Mouse (Mus musculus) heart, adult 9 months (tissue): ENCODE measurements at regions not wholly inside any gene's neighbourhood (a gene's known extent, or its start where the extent isn't known, plus 50 kb on each side); places are given as distances from the start of the nearest gene placed in this dataset.
"Not testable (repeated sequence)": the region's sequence is repeated elsewhere in the genome, so short reads cannot be mapped to it uniquely, and the experiment has no call there.

Experiments
- DNase-seq, 2 experiments: peaks; one replicate each; pipeline ENCODE4 v3.0.0; 2022; ENCODE audit warnings: low spot score in 2 of 2

DNA sequence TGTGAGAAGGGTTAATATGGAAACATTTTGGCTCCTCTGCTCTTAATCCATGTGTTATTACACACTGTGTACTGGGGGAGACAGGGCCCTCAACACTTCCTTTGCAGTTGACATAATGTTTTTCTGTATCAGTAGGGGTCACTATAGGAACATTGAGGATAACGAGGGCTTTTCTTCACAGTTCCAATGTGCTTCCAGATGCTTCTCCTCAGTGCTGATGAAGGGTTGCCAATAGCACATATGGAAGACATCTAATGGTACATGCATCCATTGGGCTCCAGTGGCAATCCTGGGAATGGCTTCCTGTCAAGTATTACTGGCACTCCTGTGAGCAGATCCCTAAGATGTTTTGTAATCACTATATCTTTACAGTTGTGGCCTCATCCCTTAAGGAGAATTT is 62.1 kb downstream of the Naa11 start:
- DNase-seq: peak; percentile 3 to 7

DNA sequence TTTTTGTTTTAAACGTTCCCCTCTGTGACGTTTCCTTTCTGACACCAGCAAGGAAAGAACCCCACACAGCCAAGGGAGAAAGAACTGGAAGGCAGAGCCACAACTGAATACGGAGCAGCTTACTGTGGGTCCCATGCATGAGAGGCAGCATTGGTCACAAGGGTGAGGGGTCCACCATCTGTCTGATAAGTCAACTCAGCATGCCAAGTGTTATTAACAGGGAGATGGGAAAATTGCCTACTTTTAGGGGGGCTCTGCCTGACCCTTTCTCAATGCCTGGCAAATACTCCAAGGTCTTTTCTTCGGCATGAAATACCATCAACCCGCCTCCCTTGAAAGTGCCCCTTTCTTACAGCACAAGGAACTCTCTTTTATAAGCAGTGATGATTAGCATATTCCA is 66.3 kb downstream of the Naa11 start:
- DNase-seq: no peak

DNA sequence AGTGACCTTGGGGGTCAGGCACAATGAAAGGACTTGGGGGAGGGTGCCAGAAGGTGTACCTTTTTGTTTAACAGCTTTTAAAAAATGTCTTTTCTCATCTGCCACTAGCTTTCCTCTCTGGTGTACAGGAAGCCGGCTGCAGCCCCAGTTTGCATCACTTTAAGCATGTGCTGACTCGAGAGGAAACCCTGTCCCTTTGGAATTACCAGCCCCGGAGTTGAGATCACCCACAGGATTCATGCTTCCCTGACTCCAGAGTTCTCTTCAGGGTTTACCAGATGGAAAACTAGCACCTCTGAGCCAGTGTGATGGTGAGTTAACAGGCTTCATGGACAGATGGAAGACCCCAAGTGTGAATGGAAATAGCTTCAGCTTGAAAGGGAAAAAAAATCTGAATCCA is 68.3 kb downstream of the Naa11 start:
- no peak for DNase-seq

DNA sequence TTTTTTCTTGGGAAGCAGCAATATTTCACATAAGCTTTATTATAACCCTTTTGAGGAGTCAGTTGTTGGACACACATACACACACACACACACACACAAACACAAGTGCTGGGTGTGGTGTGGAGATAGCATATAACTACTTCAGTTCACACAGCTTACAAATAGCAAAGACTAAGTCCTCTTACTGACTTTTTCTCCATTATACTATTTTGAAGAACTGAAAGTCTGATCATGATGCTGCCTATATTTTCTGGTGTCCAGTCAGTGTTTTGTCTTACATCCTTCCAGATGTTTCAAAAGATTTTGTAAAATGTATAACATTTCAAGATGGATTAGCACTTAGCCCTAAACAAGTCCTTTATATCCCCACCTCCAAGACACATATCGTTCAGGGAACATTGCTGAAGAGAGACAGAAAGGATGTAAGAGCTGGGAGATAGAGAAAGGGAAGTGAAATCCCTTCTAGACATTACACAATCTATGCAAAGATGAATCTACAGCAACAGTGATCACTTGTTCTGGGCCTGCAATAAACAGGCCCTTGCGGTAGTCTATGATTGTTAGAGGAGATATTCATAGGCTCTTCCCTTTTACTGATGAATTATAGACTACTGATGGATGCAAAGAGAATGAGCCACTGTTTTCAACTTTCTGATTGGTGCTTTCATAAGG is 72.2 kb downstream of the Naa11 start:
- DNase-seq: no peak

DNA sequence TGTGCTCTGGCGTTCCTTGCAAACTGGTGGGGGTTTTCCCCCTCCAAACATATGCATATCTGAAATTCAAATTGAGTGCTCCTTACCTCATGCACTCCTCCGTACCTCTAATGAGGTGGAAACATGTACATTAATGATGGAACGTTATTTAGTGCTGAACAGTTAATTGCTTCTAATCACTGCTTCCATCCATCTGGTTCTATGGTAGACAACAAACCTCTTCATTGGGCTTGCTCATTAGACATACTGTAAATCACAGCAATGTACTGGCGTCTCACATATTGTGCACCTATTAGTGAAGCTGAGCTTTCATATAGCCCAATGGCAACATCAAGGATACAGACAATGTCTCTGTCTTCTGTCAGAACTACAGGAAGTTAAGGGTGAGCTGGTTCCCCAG is 85.3 kb downstream of the Naa11 start:
- no peak for DNase-seq

DNA sequence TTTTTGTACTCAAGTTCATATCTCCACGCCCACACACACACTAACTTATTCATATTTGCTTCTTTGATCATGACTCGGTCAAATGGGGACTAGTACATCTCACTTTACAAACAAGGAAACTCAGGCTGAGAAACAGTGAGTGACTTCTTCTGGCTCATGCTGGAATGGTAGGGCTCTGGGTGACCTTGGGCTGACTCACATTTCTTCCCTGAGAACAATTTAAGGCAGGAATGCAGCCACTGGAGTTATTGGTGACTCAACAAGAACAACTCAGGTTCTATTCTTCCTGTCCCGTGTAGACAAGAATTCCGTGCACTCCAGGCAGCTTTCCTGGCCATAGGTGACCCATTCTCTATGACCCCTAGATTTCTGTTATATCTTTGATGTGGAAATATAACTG is 87.3 kb downstream of the Naa11 start:
- no peak for DNase-seq

DNA sequence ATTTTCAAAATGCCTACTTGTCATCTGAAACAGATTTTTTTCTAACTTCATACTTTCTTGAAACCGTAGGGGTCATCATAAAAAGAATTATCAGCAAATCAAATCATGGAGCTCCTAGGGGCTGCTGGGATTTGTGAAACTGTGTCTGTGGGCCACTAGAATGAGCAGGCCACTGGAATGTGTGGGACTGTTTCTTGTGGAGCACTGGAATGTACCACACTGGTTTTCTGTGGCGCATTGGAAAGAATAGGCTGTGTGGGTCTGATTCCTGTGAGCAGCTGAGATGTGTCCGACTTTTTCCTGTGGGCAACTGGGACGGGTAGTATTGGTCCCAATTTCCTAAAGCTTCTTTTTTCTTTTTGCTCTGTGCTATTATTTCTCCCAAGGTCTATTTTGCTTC is 90.6 kb downstream of the Naa11 start:
- DNase-seq: no peak

DNA sequence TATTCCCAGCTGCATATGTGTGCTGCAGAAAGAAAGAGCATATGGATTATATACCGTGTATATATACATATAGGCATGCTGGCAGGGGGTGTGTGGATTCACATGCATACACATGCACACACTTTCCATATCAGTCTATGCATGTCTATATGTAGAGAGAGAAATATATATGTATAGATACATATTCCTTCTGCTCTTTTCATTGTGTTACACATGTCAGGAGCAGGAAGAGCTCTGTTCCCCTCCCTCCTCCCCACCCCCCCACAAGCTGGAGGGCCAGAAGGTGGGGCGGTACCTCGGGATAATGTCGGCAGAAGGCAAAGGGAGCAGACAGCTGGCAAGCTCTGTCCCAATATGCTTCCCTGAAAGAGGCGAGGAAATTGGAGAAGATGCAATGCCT is 91.3 kb downstream of the Naa11 start:
- DNase-seq: no peak

DNA sequence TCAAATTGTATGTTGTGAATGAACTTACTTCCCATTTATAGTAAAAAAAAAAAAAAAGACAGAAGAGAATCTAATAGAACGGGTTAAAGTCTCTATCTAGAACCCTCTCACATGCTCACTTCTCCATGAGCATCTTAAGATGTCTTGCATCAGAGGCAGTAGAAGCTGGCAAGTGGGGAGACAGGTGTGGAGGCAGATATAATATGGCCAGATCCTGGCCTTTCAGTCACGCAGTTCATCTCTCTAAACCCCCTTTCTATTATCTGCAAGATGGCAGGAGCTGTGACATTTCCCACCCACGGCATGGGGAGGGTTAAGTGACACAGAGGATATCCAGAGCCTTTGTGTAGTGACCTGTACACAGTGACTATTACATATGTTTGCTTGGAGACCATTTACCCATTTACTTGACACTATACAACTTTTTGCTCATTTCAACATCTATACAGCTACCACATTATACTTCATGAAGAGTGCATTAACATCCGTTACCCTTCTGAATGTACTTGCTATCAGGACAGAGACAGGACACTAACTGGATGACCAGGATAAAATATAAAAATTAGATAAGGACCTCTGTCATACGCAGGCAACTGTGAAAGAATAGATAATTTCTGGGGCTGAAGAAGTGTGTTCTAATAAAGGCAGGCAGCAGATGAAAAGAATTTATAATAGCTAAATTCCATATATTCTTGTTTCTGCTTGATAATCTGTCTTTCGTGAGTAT is 91.9 kb downstream of the Naa11 start:
- DNase-seq: no peak

DNA sequence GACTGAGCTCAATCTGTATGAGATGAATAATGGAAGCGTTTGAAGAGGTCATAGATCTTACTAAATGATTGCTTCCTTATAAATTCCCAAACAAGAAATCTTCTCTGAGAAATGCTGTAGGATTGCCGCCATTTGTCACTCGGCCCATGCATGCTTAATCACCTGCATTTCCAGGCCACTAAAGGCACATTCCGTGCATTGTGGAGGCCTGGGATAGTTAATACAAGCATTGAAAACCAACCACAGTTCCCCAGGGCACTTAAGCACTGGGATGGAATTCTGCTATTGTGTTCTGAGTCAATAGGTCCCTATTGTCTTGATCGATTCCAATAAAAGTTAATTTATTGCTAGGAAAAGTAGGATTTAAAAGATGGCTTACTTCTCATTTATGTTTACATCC is 92.5 kb downstream of the Naa11 start:
- DNase-seq: no peak

DNA sequence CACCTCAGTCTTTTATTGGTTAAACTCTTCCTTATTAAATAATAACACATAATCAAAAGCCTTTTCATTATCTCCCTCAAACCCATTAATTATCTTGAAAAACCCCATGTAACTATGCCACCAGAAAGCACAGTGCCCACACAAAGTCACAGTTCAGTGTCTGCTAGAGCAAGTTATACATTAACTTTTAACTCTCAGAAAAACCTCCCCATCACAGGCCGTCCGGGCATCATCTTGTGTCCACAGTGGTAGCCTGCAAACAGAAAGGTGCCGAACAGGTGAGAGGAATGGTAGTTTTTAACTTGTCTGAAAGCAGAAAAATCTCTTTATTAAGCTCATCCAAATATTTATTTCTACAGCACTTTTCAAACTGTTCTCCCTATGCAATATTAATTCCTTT is 96.0 kb downstream of the Naa11 start:
- no peak for DNase-seq

DNA sequence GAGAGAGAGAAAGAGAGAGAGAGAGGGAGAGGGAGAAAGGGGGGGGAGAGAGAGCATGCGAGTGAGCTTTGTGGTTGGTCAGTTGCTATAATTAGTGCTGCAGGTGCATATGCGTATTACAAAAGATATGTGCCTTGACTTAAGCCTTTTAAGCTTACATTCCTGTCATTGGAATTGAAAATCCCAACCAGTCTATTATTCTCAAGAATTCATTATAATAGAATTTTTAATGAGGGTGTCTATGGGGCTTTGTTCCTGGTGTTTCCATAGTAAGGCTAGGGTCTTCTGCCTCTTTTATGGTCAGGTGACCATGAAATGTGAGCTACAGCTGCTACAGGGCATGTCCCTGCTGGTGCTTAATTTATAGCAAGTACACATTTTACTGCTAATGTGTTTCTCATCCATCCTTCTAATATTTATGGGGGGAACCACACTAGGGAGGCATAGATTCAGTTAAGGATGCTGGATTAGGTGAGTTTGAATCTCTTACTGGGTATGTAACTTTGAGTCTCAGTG is 102.0 kb downstream of the Naa11 start:
- DNase-seq: no peak

DNA sequence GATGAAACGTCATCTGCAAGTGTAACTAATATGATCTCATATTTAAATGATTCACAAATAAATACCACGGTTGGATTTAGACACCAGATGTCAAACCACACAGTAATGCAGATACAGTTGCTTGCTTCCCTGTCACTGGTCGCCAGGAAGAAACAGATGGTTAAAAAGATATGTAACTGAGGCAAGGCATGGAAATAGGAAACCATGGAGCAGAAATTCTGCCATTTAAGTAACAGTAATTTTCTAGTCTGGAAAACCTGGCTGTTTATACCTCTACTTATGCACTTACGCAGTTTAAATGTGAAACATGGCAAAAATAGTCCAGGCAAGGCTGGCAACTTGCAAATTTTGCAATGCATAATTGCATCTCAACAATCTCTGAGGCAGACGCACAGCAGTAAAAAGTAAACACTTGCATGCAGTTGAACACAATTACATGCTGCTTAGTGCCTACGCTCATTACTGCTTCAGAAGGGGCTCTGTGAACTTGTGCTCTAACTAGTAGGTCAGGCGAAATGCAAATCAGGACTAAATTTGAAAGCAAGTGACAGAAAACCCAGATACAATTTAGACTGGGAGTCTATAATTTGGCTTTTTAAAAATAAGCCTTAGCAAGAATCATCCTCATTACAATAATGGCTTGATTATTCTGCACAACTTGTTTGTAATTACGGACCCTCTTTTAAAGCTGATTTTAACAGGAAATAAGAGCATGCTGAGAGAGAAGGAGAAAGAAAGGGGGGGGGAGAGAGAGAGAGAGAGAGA is 102.6 kb downstream of the Naa11 start:
- DNase-seq: no peak

DNA sequence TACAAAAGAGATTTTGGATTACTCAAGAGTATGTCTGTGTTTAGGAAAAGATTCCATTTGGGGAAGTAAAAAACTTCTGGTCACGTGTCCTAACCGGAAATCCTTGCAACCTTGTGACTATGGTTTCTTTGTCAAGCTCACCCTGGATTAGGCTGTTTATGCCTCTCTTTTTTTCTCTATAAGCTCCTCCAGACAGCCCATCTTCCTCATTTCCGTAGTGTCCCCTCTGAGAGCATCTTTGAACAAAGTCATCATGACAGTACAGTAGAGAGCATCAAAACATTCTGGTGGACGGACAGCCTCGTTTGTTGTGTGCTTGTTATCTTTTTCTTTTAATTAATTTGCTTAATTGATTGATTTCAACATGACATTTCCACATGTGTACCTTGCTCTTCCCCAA is 112.7 kb downstream of the Naa11 start:
- DNase-seq: no peak

DNA sequence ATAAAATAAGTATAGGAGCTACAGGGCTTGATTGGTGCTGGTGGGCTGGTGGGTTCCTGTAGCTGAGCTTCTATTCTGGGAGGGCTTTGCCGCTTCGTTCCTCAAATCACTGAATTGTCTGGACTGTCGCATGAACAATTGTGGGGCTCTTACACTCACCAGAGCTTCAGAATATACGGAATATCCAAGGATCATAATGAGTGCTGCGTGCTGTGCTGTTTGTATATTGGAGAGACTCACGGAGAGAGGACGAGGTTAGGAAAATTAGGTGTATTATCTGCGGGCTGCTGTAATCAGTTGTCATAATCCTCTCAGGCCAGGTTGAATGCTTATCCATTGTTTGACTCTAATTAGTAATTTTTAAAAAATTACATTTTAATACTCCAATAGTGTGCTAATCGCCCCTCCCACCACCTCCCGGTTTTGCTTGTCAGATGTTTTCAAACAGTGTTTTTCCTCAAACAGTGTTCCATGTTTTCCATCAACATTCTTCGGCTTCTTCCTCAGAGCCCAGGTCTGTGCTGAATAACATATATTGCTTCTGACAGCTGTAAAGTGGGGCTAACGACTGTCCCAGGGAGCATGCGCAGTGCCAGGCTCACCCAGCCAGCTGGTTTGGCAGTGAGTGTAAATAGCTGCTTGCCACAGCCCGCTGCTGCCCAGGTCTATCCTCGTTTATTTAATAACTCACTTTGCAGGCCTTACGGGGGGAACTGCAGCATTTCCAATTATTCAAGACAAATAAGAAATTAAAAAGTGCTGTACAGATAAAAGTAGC is 114.2 kb downstream of the Naa11 start:
- DNase-seq: no peak

DNA sequence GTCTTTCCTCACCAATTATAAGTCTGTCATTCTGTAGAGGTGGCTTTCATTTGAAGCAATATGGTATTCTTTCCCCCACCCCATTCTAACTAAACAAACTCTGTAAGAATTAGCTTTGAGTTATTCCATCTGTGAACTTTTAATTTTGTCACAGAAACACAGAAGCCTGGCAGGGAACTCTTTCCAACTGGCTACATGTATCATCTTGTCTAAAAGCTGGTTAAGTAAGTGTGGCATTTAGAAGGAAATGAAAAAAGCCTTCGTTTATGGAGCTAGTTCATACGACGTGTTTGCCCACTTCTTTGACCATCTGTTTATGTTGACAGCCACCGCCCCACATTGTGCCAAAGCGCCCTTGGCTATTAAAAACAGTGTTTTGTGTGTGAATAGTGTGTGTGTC is 115.5 kb downstream of the Naa11 start:
- no peak for DNase-seq

DNA sequence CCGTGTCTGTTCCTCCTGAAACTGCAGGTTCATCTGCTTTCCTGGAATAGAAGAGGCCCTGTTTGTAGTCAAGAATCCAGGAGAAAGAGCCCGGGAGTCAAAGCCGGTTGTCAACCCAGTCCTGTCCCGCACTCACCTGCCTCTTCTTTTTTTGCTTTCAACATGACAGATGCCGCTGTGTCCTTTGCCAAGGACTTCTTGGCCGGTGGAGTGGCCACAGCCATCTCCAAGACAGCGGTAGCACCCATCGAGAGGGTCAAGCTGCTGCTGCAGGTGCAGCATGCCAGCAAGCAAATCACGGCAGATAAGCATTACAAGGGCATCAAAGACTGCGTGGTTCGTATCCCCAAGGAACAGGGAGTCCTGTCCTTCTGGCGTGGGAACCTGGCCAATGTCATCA is 127.5 kb downstream of the Naa11 start:
- not testable (repeated sequence) for DNase-seq

DNA sequence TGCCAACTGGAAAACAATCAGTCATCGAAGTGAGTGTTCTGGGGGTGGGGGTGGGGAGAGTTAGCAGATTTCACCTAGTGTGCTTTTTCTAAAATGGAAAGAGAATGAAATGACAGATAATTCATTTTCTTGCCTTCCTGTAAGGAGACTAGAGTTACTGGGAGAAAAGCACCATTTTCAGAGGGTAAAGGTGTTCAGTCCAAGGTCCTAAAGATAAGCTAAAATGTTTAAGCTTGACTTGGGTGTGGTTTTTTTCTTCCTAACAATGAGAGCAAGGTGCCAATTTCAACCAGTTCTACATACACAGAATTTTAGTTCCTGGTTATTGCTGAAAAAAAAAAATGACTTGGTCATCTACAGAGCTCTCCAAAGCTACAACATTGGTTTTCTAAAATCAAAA is 135.1 kb downstream of the Naa11 start:
- no peak for DNase-seq

DNA sequence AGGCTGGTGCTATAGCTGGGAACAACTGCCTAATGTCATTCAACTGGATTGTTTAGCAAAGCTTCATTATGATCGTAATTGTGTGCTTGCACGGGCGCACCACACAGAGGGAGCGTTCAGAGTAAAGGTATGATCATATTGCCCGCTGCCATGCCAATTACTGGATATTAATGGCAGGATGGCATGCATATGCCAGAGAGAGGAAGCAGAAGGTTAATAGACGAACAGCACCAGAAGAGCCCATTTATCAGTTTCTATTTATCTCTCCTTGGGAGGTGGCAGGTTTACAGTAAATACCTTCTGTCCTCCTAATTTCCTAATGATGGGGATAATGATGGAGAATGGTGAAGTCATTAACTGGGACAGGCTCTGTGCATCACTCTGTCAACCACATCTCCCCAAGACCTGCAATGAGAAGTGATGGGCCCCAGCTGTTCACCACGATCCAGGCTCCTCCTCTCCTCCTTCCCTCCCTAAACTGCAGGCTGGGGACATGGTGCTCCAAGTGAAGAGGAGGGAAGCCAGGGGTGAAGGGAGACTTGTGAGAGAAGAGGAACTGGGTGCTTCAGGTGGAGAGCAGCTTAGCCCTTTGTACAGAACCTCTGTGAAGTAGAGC is 135.6 kb downstream of the Naa11 start:
- no peak for DNase-seq

DNA sequence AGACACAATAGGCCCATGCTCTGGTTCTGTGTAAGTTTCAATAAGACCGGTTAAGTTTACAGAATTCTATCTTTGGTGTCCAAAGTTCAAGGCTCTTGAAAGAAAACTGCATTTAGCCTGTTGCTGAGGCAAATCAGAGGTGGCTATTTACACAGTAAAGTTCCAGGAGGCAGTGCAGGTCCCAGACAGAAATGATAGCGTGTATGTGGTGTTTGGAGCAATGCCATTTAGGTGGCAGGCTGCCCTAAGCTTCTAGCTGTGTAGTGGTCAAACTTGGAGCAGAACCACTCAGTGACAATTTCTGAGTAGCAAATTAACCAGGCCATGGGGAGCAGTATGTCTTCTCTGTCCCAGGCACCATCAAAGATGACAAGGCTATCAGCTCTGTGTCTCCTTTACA is 125.5 kb upstream of the Paqr3 start:
- no peak for DNase-seq

DNA sequence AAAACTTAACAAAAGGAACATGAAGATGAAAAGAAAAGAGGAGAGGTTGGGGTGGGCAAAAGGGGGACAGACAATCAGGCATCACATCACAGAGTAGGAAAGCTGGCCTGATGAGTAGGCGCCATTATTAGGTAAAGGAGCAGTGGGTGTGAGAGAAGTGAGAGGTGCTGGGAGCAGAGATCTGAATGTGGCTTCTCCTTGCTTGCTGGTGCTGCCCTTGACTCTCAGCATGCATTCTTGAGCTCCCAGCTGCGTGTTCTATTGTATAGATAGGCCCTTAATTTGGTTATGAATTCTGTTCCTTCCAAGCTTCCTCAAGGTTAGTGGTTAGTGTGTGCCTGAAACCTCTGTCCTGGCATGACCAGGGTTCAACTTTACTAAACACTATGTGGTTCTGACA is 115.0 kb upstream of the Paqr3 start:
- DNase-seq: no peak
